Mouse (Mus musculus) ES-E14 (cell line): ENCODE results near the gene Frat1.

Source experiments
- CHD2 ChIP-seq: IDR thresholded peaks from 2 replicates; pipeline ENCODE4 v1.6.1; 2014; ENCODE audit warnings: mild to moderate bottlenecking, low read depth, low read length, inconsistent platforms
- HCFC1 ChIP-seq: IDR thresholded peaks from 2 replicates; pipeline ENCODE4 v1.6.1; 2012; ENCODE audit warnings: low read length, inconsistent platforms, borderline replicate concordance; ENCODE audit not compliant: insufficient read depth
- ZNF384 ChIP-seq: IDR thresholded peaks from 2 replicates; pipeline ENCODE4 v1.6.1; 2012; ENCODE audit warnings: low read depth, low read length, inconsistent platforms

DNA sequence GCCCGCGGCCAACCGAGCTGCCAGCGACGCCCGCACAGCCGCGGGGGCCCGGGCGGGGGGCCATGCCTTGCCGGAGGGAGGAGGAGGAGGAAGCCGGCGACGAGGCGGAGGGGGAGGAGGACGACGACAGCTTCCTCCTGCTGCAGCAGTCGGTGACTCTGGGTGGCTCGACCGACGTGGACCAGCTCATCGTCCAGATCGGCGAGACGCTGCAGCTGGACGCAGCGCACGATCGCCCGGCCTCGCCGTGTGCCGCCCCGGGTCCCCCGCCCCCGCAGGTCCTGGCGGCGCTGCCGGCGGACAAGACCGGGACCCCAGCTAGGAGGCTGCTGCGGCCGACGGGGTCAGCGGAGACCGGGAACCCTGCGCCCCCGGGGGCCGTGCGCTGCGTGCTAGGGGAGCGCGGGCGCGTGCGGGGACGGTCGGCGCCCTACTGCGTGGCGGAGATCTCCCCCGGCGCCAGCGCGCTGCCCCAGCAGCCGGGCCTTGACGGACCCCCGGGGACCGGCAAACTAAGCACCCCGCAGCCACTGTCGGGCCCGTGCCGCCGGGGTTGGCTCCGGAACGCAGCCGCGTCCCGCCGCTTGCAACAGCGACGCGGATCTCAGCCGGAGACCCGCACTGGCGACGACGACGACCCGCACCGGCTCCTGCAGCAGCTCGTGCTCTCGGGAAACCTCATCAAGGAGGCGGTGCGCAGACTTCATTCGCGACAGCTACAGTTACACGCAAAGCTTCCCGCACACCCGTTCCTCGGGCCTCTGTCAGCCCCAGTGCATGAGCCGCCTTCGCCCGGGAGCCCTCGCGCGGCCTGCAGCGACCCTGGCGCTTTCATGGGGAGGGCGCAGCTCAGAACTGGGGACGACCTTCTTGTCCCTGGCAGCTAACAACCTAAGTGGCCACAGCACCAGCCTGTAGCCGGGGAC, 599 bp downstream of the Frat1 start:
- TF ChIP-seq CHD2: no peak
- TF ChIP-seq ZNF384: no peak
- TF ChIP-seq HCFC1: no peak
